Mouse (Mus musculus): ENCODE data around the gene Mansc1. TPM values are rescaled to one million over a fixed set of nuclear protein-coding genes. Genes with fewer than 3 reads are reported as not detected.

The Mansc1 gene
- polyA plus RNA-seq (2014; fragmentation: Illumina TruSeq; extraction: RNeasy Lipid Tissue Mini Kit (QIAGEN cat#74804); ENCODE audit: low replicate concordance), result 8.4 TPM

DNA sequence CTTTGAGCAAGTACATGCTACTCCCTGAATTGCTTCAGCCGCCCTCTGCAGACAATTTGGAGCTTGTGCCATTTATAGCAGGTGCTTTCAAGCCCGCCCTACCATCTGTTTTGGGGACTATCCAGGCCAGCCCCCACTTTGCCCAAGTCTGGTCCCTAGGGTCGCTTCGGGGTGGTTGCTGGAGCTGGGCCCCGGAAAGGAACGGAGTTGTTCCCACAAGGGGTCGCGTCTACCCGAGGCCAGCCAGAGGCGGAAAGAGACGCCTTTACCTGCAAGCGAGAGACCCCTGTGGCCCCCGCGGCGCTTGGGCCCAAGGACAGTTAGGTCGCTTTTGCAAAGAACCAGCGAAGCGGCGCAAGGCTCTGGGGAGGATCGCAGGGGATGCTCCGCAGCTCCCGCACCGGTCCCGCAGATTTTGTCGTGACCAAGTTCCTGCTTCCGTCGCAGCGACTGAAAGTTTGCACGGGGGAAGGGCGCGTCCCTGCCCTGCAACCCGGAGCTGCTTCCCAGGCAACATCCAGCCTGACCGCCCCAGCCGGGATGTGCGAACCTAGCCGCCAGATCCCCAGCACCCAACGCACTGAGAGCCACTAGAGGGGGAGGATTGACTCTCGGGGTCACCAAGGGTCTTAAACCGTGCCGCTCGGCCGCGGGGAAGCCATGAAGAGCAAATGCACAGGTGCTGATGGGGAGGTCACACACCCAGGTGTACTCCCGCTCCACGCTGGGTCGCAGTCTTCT, at the start of gene Mansc1:
Mansc1 (minus strand) TSS at position 542 of the 741 bp plus-strand sequence.

DNA sequence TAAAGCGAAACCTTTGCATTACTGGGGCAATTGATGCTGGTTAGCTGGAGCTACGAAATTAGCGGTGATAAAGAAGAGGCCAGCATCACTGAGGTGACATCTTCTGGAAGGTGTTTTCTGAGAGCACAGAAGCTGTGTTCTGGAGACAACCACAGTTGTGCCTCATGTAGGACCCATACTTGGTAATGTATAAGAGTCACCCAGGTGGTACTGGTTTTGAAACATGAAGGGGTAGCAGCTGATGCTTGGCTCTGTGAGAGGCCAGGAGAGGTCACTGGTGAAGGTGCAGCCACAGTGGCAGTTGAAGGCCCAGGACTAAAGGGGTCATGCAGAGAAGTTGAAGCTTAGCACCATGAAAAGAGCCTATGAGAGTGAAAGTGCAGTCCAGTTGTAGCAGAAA, 6.9 kb upstream of the Mansc1 start, which contains the start of gene Borcs5:
Borcs5 (plus strand) TSS at position 301 of the 400 bp plus-strand sequence.

DNA sequence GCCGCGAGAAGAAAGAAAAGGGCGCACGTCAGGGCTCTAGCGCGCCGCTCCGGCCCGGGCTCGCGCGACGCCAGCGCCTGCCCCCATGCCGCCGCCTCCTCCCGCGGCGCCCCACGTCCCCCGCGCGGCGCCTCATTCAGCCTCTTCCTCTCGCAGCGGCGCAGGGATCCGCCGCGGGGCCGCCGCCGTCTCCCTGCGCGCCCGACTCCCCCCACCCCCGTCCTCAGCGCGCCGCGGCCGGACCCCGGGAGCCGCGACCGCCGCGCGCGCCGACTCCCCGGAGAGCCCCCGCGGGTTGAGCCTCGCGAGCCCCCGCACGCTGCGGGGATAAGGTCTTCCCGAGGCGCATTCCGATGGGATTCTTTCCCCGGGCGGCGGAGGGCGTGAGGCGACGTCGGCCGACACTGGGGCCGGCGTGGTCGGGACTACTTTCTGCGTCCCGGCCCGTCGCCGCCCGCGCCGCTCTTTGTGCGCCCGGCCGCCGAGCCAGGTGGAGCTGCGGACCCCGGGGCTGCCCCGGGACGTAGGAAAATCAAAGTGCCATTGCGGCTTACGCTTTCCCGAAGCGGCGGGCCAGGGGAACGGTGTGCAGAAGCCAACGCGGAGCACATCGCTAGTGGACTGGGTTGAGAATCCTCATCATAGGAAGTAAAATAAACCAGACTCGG, 65.3 kb downstream of the Mansc1 start, which contains the start of gene Lrp6:
Lrp6 (minus strand) TSS at position 148 of the 668 bp plus-strand sequence.

Other genes with a start within 250 kb of the Mansc1 start
- gene Bcl2l14, start 236.2 kb downstream of the Mansc1 start, polyA plus RNA-seq (2014; fragmentation: Illumina TruSeq; extraction: RNeasy Lipid Tissue Mini Kit (QIAGEN cat#74804); ENCODE audit: low replicate concordance), result 32.6 TPM
- 84.1 TPM for gene Lrp6, start 65.5 kb downstream of the Mansc1 start, polyA plus RNA-seq (2014; fragmentation: Illumina TruSeq; extraction: RNeasy Lipid Tissue Mini Kit (QIAGEN cat#74804); ENCODE audit: low replicate concordance)
- gene Borcs5, start 7.0 kb upstream of the Mansc1 start, polyA plus RNA-seq (2014; fragmentation: Illumina TruSeq; extraction: RNeasy Lipid Tissue Mini Kit (QIAGEN cat#74804); ENCODE audit: low replicate concordance), result 2.2 TPM
- gene Dusp16, start 160.1 kb upstream of the Mansc1 start, polyA plus RNA-seq (2014; fragmentation: Illumina TruSeq; extraction: RNeasy Lipid Tissue Mini Kit (QIAGEN cat#74804); ENCODE audit: low replicate concordance), result 107 TPM
- gene Crebl2, start 197.7 kb upstream of the Mansc1 start, polyA plus RNA-seq (2014; fragmentation: Illumina TruSeq; extraction: RNeasy Lipid Tissue Mini Kit (QIAGEN cat#74804); ENCODE audit: low replicate concordance), result 25.9 TPM

Data from small intestine, adult 10 weeks (tissue).